Comparison of ENCODE assay signal across 8 mouse cellular contexts in the genomic region with DNA sequence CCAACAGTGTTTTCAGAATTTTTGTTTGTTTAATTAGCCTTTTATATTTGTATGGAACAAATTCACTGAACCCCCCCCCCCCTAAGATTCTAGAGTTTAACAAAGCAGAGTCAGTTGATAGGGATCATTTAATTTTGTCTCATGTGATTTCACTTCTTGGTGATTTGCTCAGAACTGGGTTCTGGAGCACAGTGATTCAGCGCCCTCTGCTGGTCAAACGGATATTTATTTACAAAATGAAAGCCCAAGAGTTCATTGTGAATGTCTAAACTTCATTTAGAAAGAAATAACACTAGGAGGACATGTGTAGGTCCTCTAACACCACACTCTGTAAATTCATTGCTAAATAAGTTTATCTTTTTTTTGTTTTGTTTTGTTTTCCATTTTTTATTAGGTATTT. TPM values are rescaled to one million over a fixed set of nuclear protein-coding genes. Genes with fewer than 3 reads are reported as not detected.
DNase-seq lines count a peak whose midpoint lies in the region; ATAC-seq and TF ChIP-seq lines count a peak whose summit lies in the region.

No protein-coding gene starts in this region.

- TF ChIP-seq CTCF in liver, postnatal 0 days (IDR thresholded peaks at IDR 0.05; ENCODE audit: low read depth) = peak; percentile 79

- H3K27ac ChIP-seq in embryonic facial prominence, embryonic 11.5 days (replicated peaks; ENCODE audit: low read depth, low read length) = no peak overlapping the region
- H3K27ac ChIP-seq in liver, postnatal 0 days (ENCODE audit: low read depth) = no peak overlapping the region

- 1% methylated on average over 2 of the region's 2 CpGs for WGBS in embryonic facial prominence, embryonic 11.5 days
- WGBS in liver, postnatal 0 days (ENCODE audit: insufficient replicate concordance) = 1% methylated on average over 2 of the region's 2 CpGs

- no peak for ATAC-seq in embryonic facial prominence, embryonic 11.5 days (replicated peaks; ENCODE audit: insufficient number of reproducible peaks, low FRiP score, low TSS enrichment, low read depth)
- peak; percentile 74 for ATAC-seq in inflammation-experienced regulatory T-cells, adult 6 months
- no peak for ATAC-seq in liver, postnatal 0 days

- H3K27me3 ChIP-seq in embryonic facial prominence, embryonic 11.5 days (ENCODE audit: control insufficient read depth, insufficient read depth, low read length) = no peaks in the 10 kb centered on the region
- H3K27me3 ChIP-seq in liver, postnatal 0 days (ENCODE audit: insufficient read depth, low read length) = no peaks in the 10 kb centered on the region

- TF ChIP-seq EP300 in liver, postnatal 0 days (IDR thresholded peaks at IDR 0.05; ENCODE audit: low read depth) = no peak

- no peaks in the 10 kb centered on the region for H3K36me3 ChIP-seq in embryonic facial prominence, embryonic 11.5 days (replicated peaks; ENCODE audit: control insufficient read depth, insufficient read depth, low read depth, low read length)
- no peaks in the 10 kb centered on the region for H3K36me3 ChIP-seq in liver, postnatal 0 days (replicated peaks; ENCODE audit: insufficient read depth, low read length)

- H3K9me3 ChIP-seq in embryonic facial prominence, embryonic 11.5 days (replicated peaks; ENCODE audit: control insufficient read depth, low read length) = no peaks in the 10 kb centered on the region
- no peaks in the 10 kb centered on the region for H3K9me3 ChIP-seq in liver, postnatal 0 days (ENCODE audit: low read length)

- H3K4me1 ChIP-seq in embryonic facial prominence, embryonic 11.5 days (ENCODE audit: control insufficient read depth, insufficient read depth, low read length) = no peaks in the 10 kb centered on the region
- no peaks in the 10 kb centered on the region for H3K4me1 ChIP-seq in liver, postnatal 0 days (ENCODE audit: insufficient read depth)

- DNase-seq in adrenal gland, adult (ENCODE audit: inconsistent age in 2 of 2, low spot score in 1 of 2) = peak; percentile 7 to 81
- DNase-seq in adrenal gland, postnatal 4 days (ENCODE audit: low spot score in 2 of 2) = no peak
- DNase-seq in 3134 (ENCODE audit: extremely low read depth, insufficient read length, low spot score) = peak; percentile 15
- DNase-seq in adrenal gland, postnatal 10 days = peak; percentile 75
- DNase-seq in embryonic facial prominence, embryonic 11.5 days (ENCODE audit: low spot score) = peak; percentile 89
- DNase-seq in liver, postnatal 0 days = peak; percentile 62
- peak; percentile 66 to 80 for DNase-seq in right cerebral cortex, adult 2 months (ENCODE audit: low spot score in 2 of 2)

- H3K9ac ChIP-seq in embryonic facial prominence, embryonic 11.5 days (replicated peaks; ENCODE audit: low read length) = no peak overlapping the region
- no peak overlapping the region for H3K9ac ChIP-seq in liver, postnatal 0 days (replicated peaks)

- H3K4me2 ChIP-seq in embryonic facial prominence, embryonic 11.5 days (ENCODE audit: low read depth, low read length) = no peak overlapping the region
- no peak overlapping the region for H3K4me2 ChIP-seq in liver, postnatal 0 days (ENCODE audit: low read depth, low read length)

- H3K4me3 ChIP-seq in embryonic facial prominence, embryonic 11.5 days (ENCODE audit: low read depth, low read length) = no peak overlapping the region
- no peak overlapping the region for H3K4me3 ChIP-seq in liver, postnatal 0 days (ENCODE audit: low read depth, low read length)

RNA-seq across cellular contexts. Expression of gene Il18rap, which starts 29.5 kb away (rescaled TPM):
- under 1 TPM; 0.36 to 0.79 TPM for total RNA-seq in adrenal gland, postnatal 4 days (2021)
- under 1 TPM; 0.57 to 0.94 TPM for total RNA-seq in adrenal gland, postnatal 10 days (2021)
- 0.14 and 0.29 TPM in 2 replicates for polyA plus RNA-seq in embryonic facial prominence, embryonic 11.5 days (2014; fragmentation: Nextera tagmentation; extraction: Ambion mirVana)
- 10 to 100 TPM; 12.6 to 82.7 (median 18.2) TPM for polyA plus RNA-seq in inflammation-experienced regulatory T-cells, adult 6 months (2017; shearing (Covaris generic))
- 1.6 and 1.7 TPM in 2 replicates for polyA plus RNA-seq in liver, postnatal 0 days (2015; fragmentation: Nextera tagmentation; extraction: Ambion mirVana)

RNA-seq across cellular contexts. Expression of gene Slc9a4, which starts 35.2 kb away (rescaled TPM):
- total RNA-seq in adrenal gland, postnatal 4 days (2021) = under 1 TPM in 1 of 2 experiments, not detected in 1; 0.22 TPM
- not detected for total RNA-seq in adrenal gland, postnatal 10 days (2021)
- not detected in 2 replicates for polyA plus RNA-seq in embryonic facial prominence, embryonic 11.5 days (2014; fragmentation: Nextera tagmentation; extraction: Ambion mirVana)
- not detected for polyA plus RNA-seq in inflammation-experienced regulatory T-cells, adult 6 months (2017; shearing (Covaris generic))
- not detected in 2 replicates for polyA plus RNA-seq in liver, postnatal 0 days (2015; fragmentation: Nextera tagmentation; extraction: Ambion mirVana)

Comparison
In these comparisons a context has a peak if more than half of its experiments do, and no peak if none do; other contexts are left out.
1. DNase-seq: peak in adrenal gland, adult (2 of 2), 3134 (single experiment), adrenal gland, postnatal 10 days (single experiment), embryonic facial prominence, embryonic 11.5 days (single experiment), liver, postnatal 0 days (single experiment) and right cerebral cortex, adult 2 months (2 of 2); none in adrenal gland, postnatal 4 days (0 of 2).